Mouse (Mus musculus): ENCODE data around the gene Fgfr2. TPM values are rescaled to one million over a fixed set of nuclear protein-coding genes. Genes with fewer than 3 reads are reported as not detected.

Fgfr2 gene
- polyA plus RNA-seq, 1 experiment from 2014 or later: 11.2 TPM

- DNase-seq: no peak
- no peak overlapping the region for H3K4me3 ChIP-seq (ENCODE audit: low read depth, low read length)
- H3K9ac ChIP-seq (replicated peaks): no peak overlapping the region
- H3K4me1 ChIP-seq (ENCODE audit: insufficient read depth): no peaks in the 10 kb centered on the region
- H3K27me3 ChIP-seq (ENCODE audit: insufficient read depth, low read length): no peaks in the 10 kb centered on the region
- ATAC-seq: no peak
- H3K27ac ChIP-seq (ENCODE audit: low read depth): no peak overlapping the region
- H3K9me3 ChIP-seq (ENCODE audit: low read length): no peaks in the 10 kb centered on the region
- no peak for TF ChIP-seq EP300 (IDR thresholded peaks at IDR 0.05; ENCODE audit: low read depth)
- H3K36me3 ChIP-seq (replicated peaks; ENCODE audit: insufficient read depth, low read length): no peaks in the 10 kb centered on the region
- H3K4me2 ChIP-seq (ENCODE audit: low read depth, low read length): no peak overlapping the region
- WGBS (ENCODE audit: insufficient replicate concordance): 57% methylated on average over 7 of the region's 7 CpGs
Observed at GRCm38 (mm10) chr7:132169419-132170169, 953.6 kb downstream of the Fgfr2 start.

- no peak overlapping the region for H3K9ac ChIP-seq (replicated peaks)
- no peaks in the 10 kb centered on the region for H3K4me1 ChIP-seq (ENCODE audit: insufficient read depth)
- no peaks in the 10 kb centered on the region for H3K9me3 ChIP-seq (ENCODE audit: low read length)
- DNase-seq (no peak), ATAC-seq (no peak)
- H3K36me3 ChIP-seq (replicated peaks; ENCODE audit: insufficient read depth, low read length): no peaks in the 10 kb centered on the region
- no peaks in the 10 kb centered on the region for H3K27me3 ChIP-seq (ENCODE audit: insufficient read depth, low read length)
- 71% methylated on average over 4 of the region's 4 CpGs for WGBS (ENCODE audit: insufficient replicate concordance)
- H3K4me2 ChIP-seq (ENCODE audit: low read depth, low read length): no peak overlapping the region
- no peak overlapping the region for H3K27ac ChIP-seq (ENCODE audit: low read depth)
- H3K4me3 ChIP-seq (ENCODE audit: low read depth, low read length): no peak overlapping the region
- no peak for TF ChIP-seq EP300 (IDR thresholded peaks at IDR 0.05; ENCODE audit: low read depth)
- no peak for TF ChIP-seq CTCF (IDR thresholded peaks at IDR 0.05; ENCODE audit: low read depth)
Observed at GRCm38 (mm10) chr7:132167239-132167638, 955.9 kb downstream of the Fgfr2 start.

DNA sequence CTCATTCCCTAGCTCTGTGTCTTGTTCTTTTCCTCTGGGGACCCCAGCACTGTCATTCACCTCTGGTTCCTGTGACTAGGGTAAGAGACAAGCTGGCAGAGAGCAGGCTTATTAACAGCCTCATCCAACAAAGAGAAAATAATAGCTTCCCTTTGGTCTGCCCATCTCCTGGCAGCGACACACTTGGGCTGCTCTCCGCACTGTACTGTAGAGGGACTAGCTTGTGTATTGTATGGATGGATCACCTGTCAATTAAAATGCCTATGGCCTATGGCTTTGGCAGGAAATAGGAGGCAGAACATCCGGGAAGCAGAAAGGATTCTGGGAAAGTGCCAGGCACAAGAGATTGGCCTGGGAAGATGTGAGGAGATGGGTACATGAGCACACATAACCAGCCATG, 960.9 kb downstream of the Fgfr2 start:
- no peak for ATAC-seq
- no peak for TF ChIP-seq EP300 (IDR thresholded peaks at IDR 0.05; ENCODE audit: low read depth)
- no peak for TF ChIP-seq CTCF (IDR thresholded peaks at IDR 0.05; ENCODE audit: low read depth)
- no peak for DNase-seq
- Histone ChIP-seq H3K27ac (ENCODE audit: low read depth) (no peak overlapping the region), H3K27me3 (ENCODE audit: insufficient read depth, low read length) (no peaks in the 10 kb centered on the region), H3K4me3 (ENCODE audit: low read depth, low read length) (no peak overlapping the region), H3K4me1 (ENCODE audit: insufficient read depth) (no peaks in the 10 kb centered on the region), H3K4me2 (ENCODE audit: low read depth, low read length) (no peak overlapping the region), H3K9ac (replicated peaks) (no peak overlapping the region), H3K36me3 (replicated peaks; ENCODE audit: insufficient read depth, low read length) (no peaks in the 10 kb centered on the region), H3K9me3 (ENCODE audit: low read length) (no peaks in the 10 kb centered on the region)
- 72% methylated on average over 3 of the region's 3 CpGs for WGBS (ENCODE audit: insufficient replicate concordance)

DNA sequence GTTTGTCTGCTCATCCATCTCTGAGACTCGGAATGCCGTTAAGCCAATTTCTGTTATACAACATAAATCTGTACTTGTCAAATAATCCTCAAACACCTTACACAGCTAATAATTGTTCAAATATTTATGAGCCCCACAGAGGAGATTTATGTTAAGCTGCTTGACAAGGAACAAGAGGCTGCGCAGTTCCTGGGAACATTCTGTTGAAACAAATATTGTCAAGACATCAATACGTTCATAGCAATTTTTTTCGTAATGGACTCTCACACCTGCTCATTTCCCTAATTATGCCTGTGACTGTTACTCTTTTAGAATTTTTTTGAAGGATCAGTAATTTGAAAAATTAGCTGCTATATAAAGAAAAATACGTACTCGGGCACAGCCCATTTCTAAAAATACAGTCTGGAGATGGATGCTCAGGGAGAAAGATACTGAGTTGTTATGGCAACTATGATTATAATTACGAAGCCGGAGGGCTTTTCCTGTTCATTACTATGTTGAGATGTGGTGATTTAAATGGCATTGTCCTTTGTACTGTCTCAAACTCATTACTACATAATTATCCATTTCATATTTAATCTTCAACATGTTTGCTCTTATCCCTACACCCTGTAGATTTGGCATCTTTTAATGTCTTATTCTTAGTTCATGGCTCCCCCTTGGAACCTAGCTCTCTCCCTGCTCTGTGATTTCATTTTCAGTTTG, 964.7 kb downstream of the Fgfr2 start:
- peaks cover 18% of the 10 kb centered on the region for H3K27me3 ChIP-seq (ENCODE audit: insufficient read depth, low read length)
- H3K9me3 ChIP-seq (ENCODE audit: low read length): no peaks in the 10 kb centered on the region
- H3K27ac ChIP-seq (ENCODE audit: low read depth): no peak overlapping the region
- TF ChIP-seq CTCF (IDR thresholded peaks at IDR 0.05; ENCODE audit: low read depth) (no peak), EP300 (IDR thresholded peaks at IDR 0.05; ENCODE audit: low read depth) (no peak)
- ATAC-seq (no peak), DNase-seq (no peak)
- H3K36me3 ChIP-seq (replicated peaks; ENCODE audit: insufficient read depth, low read length): no peaks in the 10 kb centered on the region
- no peak overlapping the region for H3K4me2 ChIP-seq (ENCODE audit: low read depth, low read length)
- no peak overlapping the region for H3K9ac ChIP-seq (replicated peaks)
- H3K4me1 ChIP-seq (ENCODE audit: insufficient read depth): no peaks in the 10 kb centered on the region
- no peak overlapping the region for H3K4me3 ChIP-seq (ENCODE audit: low read depth, low read length)
- WGBS (ENCODE audit: insufficient replicate concordance): 82% methylated on average over 9 of the region's 9 CpGs

GRCm38 (mm10) chr7:132154368-132154961, 968.7 kb downstream of the Fgfr2 start, which contains the start of gene Cpxm2:
Gene Cpxm2, minus strand, starts transcription at chr7:132154739.
- Histone ChIP-seq H3K36me3 (replicated peaks; ENCODE audit: insufficient read depth, low read length) (no peaks in the 10 kb centered on the region), H3K9me3 (ENCODE audit: low read length) (no peaks in the 10 kb centered on the region), H3K9ac (replicated peaks) (no peak within 1 kb of the TSS), H3K4me3 (ENCODE audit: low read depth, low read length) (no peak within 1 kb of the TSS), H3K27ac (ENCODE audit: low read depth) (no peak within 1 kb of the TSS), H3K4me1 (ENCODE audit: insufficient read depth) (no peaks in the 10 kb centered on the region), H3K4me2 (ENCODE audit: low read depth, low read length) (no peak within 1 kb of the TSS), H3K27me3 (ENCODE audit: insufficient read depth, low read length) (peaks cover 19% of the 10 kb centered on the region)
- DNase-seq (no peak), ATAC-seq (no peak)
- no peak for TF ChIP-seq CTCF (IDR thresholded peaks at IDR 0.05; ENCODE audit: low read depth)
- no peak for TF ChIP-seq EP300 (IDR thresholded peaks at IDR 0.05; ENCODE audit: low read depth)
- WGBS (ENCODE audit: insufficient replicate concordance): 7% methylated on average over 35 of the region's 43 CpGs

GRCm38 (mm10) chr7:132153725-132154147, 969.4 kb downstream of the Fgfr2 start:
- H3K4me1 ChIP-seq (ENCODE audit: insufficient read depth): no peaks in the 10 kb centered on the region
- no peaks in the 10 kb centered on the region for H3K9me3 ChIP-seq (ENCODE audit: low read length)
- WGBS (ENCODE audit: insufficient replicate concordance): 51% methylated on average over 6 of the region's 6 CpGs
- peaks cover 19% of the 10 kb centered on the region for H3K27me3 ChIP-seq (ENCODE audit: insufficient read depth, low read length)
- no peaks in the 10 kb centered on the region for H3K36me3 ChIP-seq (replicated peaks; ENCODE audit: insufficient read depth, low read length)
- no peak for ATAC-seq
- H3K4me2 ChIP-seq (ENCODE audit: low read depth, low read length): no peak overlapping the region
- no peak for DNase-seq
- no peak overlapping the region for H3K9ac ChIP-seq (replicated peaks)
- H3K4me3 ChIP-seq (ENCODE audit: low read depth, low read length): no peak overlapping the region
- H3K27ac ChIP-seq (ENCODE audit: low read depth): no peak overlapping the region
- no peak for TF ChIP-seq CTCF (IDR thresholded peaks at IDR 0.05; ENCODE audit: low read depth)
- no peak for TF ChIP-seq EP300 (IDR thresholded peaks at IDR 0.05; ENCODE audit: low read depth)

Data from liver, postnatal 0 days (tissue).